Mouse (Mus musculus) midbrain, postnatal 0 days (tissue): ENCODE measurements around the gene Flad1. TPM values are rescaled to one million over a fixed set of nuclear protein-coding genes. Genes with fewer than 3 reads are reported as not detected.

ENCODE experiments used
- ATAC-seq: fragments of 200-750 bp; cut with Nextera tagmentation; 2 replicates; pipeline ENCODE4 v1.8.0; 2017; ENCODE audit warnings: moderate number of reproducible peaks, mild to moderate bottlenecking, moderate TSS enrichment, moderate library complexity; ENCODE audit not compliant: low FRiP score
- DNase-seq: peaks from one replicate; pipeline ENCODE4 v3.0.0-alpha.2; 2015; ENCODE audit warnings: low spot score
- H3K27ac ChIP-seq: fragments of 300-500 bp; sonication (generic); 2 replicates; pipeline ENCODE4 v1.5.1; 2014; ENCODE audit warnings: low read depth, mild to moderate bottlenecking, low read length, mixed read lengths
- H3K27me3 ChIP-seq: fragments of 300-500 bp; sonication (generic); 2 replicates; pipeline ENCODE4 v1.6.1; 2014; ENCODE audit warnings: low read length, control low read depth, mixed read lengths; ENCODE audit not compliant: insufficient read depth
- H3K36me3 ChIP-seq: fragments of 300-500 bp; sonication (generic); 2 replicates; pipeline ENCODE4 v1.6.1; 2014; ENCODE audit warnings: low read length, control low read depth, mixed read lengths; ENCODE audit not compliant: insufficient read depth
- H3K4me1 ChIP-seq: fragments of 300-500 bp; sonication (generic); 2 replicates; pipeline ENCODE4 v1.6.1; 2014; ENCODE audit warnings: mild to moderate bottlenecking, control low read depth, antibody characterized with exemption, low read length, mixed read lengths; ENCODE audit not compliant: insufficient read depth
- H3K4me2 ChIP-seq: fragments of 300-500 bp; sonication (generic); 2 replicates; pipeline ENCODE4 v1.6.1; 2014; ENCODE audit warnings: low read depth, mild to moderate bottlenecking, low read length, mixed read lengths; ENCODE audit not compliant: poor library complexity, severe bottlenecking
- H3K4me3 ChIP-seq: fragments of 300-500 bp; sonication (generic); 2 replicates; pipeline ENCODE4 v1.5.1; 2014; ENCODE audit warnings: low read depth, mild to moderate bottlenecking, low read length, moderate library complexity
- H3K9ac ChIP-seq: fragments of 300-500 bp; sonication (generic); replicated peaks from 2 replicates; pipeline ENCODE4 v1.6.1; 2014; ENCODE audit warnings: mild to moderate bottlenecking, low read length, moderate library complexity, mixed read lengths; ENCODE audit not compliant: poor library complexity, severe bottlenecking
- H3K9me3 ChIP-seq: fragments of 300-500 bp; sonication (generic); 2 replicates; pipeline ENCODE4 v1.6.1; 2016; ENCODE audit warnings: low read length, control low read depth
- CTCF ChIP-seq: IDR thresholded peaks from 2 replicates; pipeline ENCODE4 v1.5.1; 2016; ENCODE audit warnings: antibody characterized with exemption, mild to moderate bottlenecking
- WGBS: fragments of 180-500 bp; shearing (Covaris S2); extraction: QIAGEN DNeasy Blood & Tissue Kit; methylation state at CpG from one replicate; pipeline ENCODE4 v1.1.7; 2014; 5-methylcytosine and 5-hydroxymethylcytosine counted together
- polyA plus RNA-seq: library from polyadenylated mRNA; unstranded; fragments of >200 nt; fragmentation: Nextera tagmentation; extraction: Ambion mirVana; gene quantifications from 2 replicates; pipeline ENCODE4 v1.2.1, GENCODE M21; 2015
- total RNA-seq: library from RNA; depleted of rRNA; stranded (reverse); fragments of >200 nt; gene quantifications from 2 replicates; pipeline ENCODE4 v1.2.3, GENCODE M21; 2014

Flad1 gene
- total and polyA plus RNA-seq, 2 experiments from 2014 or later, result 26.0 to 34.1 TPM

- H3K27ac ChIP-seq, result no peak overlapping the region
- 87% methylated on average over 7 of the region's 7 CpGs for WGBS
- no peak overlapping the region for H3K4me3 ChIP-seq
- peaks cover 23% of the 10 kb centered on the region for H3K36me3 ChIP-seq
- H3K4me1 ChIP-seq, result peaks cover under 1% of the 10 kb centered on the region; the same call in 1 of the 2 replicates
- DNase-seq (no peak), ATAC-seq (no peak)
- TF ChIP-seq CTCF, result no peak
- no peaks in the 10 kb centered on the region for H3K9me3 ChIP-seq
- no peak overlapping the region for H3K9ac ChIP-seq
- H3K4me2 ChIP-seq, result no peak overlapping the region
- peaks cover 2% of the 10 kb centered on the region; the same call in 1 of the 2 replicates for H3K27me3 ChIP-seq
Observed at GRCm38 (mm10) chr3:89401329-89401728, 10.3 kb downstream of the Flad1 start.

GRCm38 (mm10) chr3:89396654-89397005 is 15.0 kb downstream of the Flad1 start:
- H3K27me3 ChIP-seq, result peaks cover 14% of the 10 kb centered on the region; the same call in 1 of the 2 replicates
- peak overlapping the region; percentile 38 for H3K4me3 ChIP-seq
- ATAC-seq (no peak), DNase-seq (no peak)
- H3K4me1 ChIP-seq, result peaks cover 13% of the 10 kb centered on the region
- no peaks in the 10 kb centered on the region for H3K9me3 ChIP-seq
- no peak overlapping the region for H3K27ac ChIP-seq
- H3K9ac ChIP-seq, result no peak overlapping the region
- H3K36me3 ChIP-seq, result peaks cover 2% of the 10 kb centered on the region; the same call in 1 of the 2 replicates
- no peak for TF ChIP-seq CTCF
- H3K4me2 ChIP-seq, result peak overlapping the region; percentile 100
- 0% methylated on average over 4 of the region's 4 CpGs for WGBS

GRCm38 (mm10) chr3:89395806-89396653 is 15.6 kb downstream of the Flad1 start:
- no peaks in the 10 kb centered on the region for H3K36me3 ChIP-seq
- peak; percentile 85 for TF ChIP-seq CTCF
- WGBS, result 1% methylated on average over 30 of the region's 44 CpGs
- peak overlapping the region; percentile 38 for H3K4me3 ChIP-seq
- ATAC-seq (no peak), DNase-seq (peak; percentile 72)
- H3K27ac ChIP-seq, result no peak overlapping the region
- H3K4me1 ChIP-seq, result peaks cover 17% of the 10 kb centered on the region
- no peak overlapping the region for H3K9ac ChIP-seq
- peaks cover 14% of the 10 kb centered on the region; the same call in 1 of the 2 replicates for H3K27me3 ChIP-seq
- peak overlapping the region; percentile 100 for H3K4me2 ChIP-seq
- no peaks in the 10 kb centered on the region for H3K9me3 ChIP-seq

GRCm38 (mm10) chr3:89395419-89395805 is 16.3 kb downstream of the Flad1 start:
- no peak for ATAC-seq
- Histone ChIP-seq H3K27me3 (peaks cover 14% of the 10 kb centered on the region; the same call in 1 of the 2 replicates), H3K27ac (no peak overlapping the region), H3K4me1 (peaks cover 19% of the 10 kb centered on the region), H3K4me3 (peak overlapping the region; percentile 38; the same call in 1 of the 2 replicates), H3K4me2 (peak overlapping the region; percentile 100), H3K9ac (no peak overlapping the region), H3K36me3 (no peaks in the 10 kb centered on the region), H3K9me3 (no peaks in the 10 kb centered on the region)
- WGBS, result 5% methylated on average over 10 of the region's 10 CpGs
- no peak for TF ChIP-seq CTCF
- DNase-seq, result no peak

GRCm38 (mm10) chr3:89394894-89395256 is 16.8 kb downstream of the Flad1 start:
- WGBS, result 2% methylated on average over 12 of the region's 12 CpGs
- H3K4me3 ChIP-seq, result peak overlapping the region; percentile 54

More at GRCm38 (mm10) chr3:89394894-89395256, 16.8 kb downstream of the Flad1 start:
- peaks cover 19% of the 10 kb centered on the region for H3K4me1 ChIP-seq
- no peak for ATAC-seq
- peaks cover 14% of the 10 kb centered on the region; the same call in 1 of the 2 replicates for H3K27me3 ChIP-seq
- DNase-seq, result peak; percentile 88
- peak overlapping the region; percentile 100 for H3K4me2 ChIP-seq
- no peak overlapping the region for H3K27ac ChIP-seq
- H3K9ac ChIP-seq, result no peak overlapping the region
- H3K36me3 ChIP-seq, result no peaks in the 10 kb centered on the region
- TF ChIP-seq CTCF, result no peak
- no peaks in the 10 kb centered on the region for H3K9me3 ChIP-seq
